Mouse (Mus musculus) olfactory bulb, adult 2 months (tissue): ENCODE measurements at regions not wholly inside any gene's neighbourhood (a gene's known extent, or its start where the extent isn't known, plus 50 kb on each side); places are given as distances from the start of the nearest gene placed in this dataset.

Experiments used
- CTCF ChIP-seq: fragments of 200-500 bp; IDR thresholded peaks from 2 replicates; pipeline ENCODE4 v1.5.1; 2012; ENCODE audit warnings: low read depth, mild to moderate bottlenecking, low read length, moderate library complexity; ENCODE audit not compliant: insufficient read depth
- POLR2A ChIP-seq: fragments of 200-500 bp; IDR thresholded peaks from 2 replicates; pipeline ENCODE4 v1.6.1; 2012; ENCODE audit warnings: mild to moderate bottlenecking, low read depth, low read length, moderate library complexity; ENCODE audit not compliant: insufficient read depth

- no peak for TF ChIP-seq CTCF
- TF ChIP-seq POLR2A: no peak
These were observed 1544.7 kb upstream of the Zeb2 start for GRCm38 (mm10) chr2:46661876-46662275.
